Mouse (Mus musculus) myocyte (in vitro differentiated cells): ENCODE results near the gene Myl7.

ENCODE experiments used
- MAX ChIP-seq: IDR thresholded peaks from one replicate; pipeline ENCODE4 v1.6.1; 2011; ENCODE audit warnings: low read depth, mild to moderate bottlenecking, control low read depth
- POLR2A ChIP-seq: IDR thresholded peaks from one replicate; pipeline ENCODE4 v1.6.1; 2011; ENCODE audit warnings: low read depth, mild to moderate bottlenecking, control low read depth, moderate library complexity; ENCODE audit not compliant: insufficient read length
- USF1 ChIP-seq: IDR thresholded peaks from one replicate; pipeline ENCODE4 v1.6.1; 2011; ENCODE audit warnings: low read depth, mild to moderate bottlenecking, control low read depth, moderate library complexity

DNA sequence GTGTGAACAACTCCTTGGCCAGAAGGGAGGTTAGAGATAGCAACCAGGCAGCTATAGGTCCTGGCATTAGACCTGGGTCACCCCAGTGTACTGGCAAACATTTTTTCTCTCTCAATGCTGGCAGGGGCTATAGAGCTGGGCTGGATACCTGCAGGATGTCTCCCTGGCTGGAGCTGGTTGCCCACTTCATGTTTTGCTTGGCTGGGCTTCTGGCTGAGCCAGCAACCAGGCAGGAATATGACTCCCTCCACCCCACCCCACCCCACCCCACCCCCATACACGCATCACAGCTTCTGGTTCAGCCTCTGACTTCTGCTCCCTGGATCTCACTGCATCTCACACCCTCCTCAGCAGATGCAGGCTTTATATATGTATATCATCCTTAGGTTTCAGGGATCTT lies 46.3 kb downstream of the Myl7 start:
- TF ChIP-seq MAX (no peak), USF1 (no peak), POLR2A (no peak)
